Mouse (Mus musculus) mature B cell (primary cell): ENCODE data around the gene Gm20518.

ENCODE experiments used
- in situ Hi-C: fragments of 300-500 bp; cut with MboI; formaldehyde crosslinking; loops from 2 replicates; pipeline ENCODE4 v1.14.3; 2019

Gene Gm20518

DNA sequence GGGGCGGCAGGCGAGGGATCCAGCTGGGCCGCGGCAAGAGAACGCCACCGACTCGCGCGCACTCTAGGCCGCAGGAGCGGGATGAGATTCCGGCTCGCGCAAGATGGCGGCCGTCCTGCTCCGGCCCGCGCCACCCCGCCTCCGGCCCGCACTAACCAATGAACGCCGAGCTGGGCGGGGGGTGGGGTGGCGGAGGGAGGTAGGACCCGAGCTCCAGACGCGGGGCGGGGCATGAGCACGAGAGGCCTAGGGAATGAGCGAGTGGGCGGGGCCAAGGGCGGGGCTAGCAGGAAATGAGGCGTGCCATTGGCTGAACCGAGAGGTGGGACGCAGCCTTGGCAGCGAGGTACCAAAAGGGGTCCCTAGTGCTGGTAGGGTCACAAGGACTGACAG lies at the start of gene Gm20518:
Gene Gm20518 (minus strand): TSS at position 105 of the 393 bp plus-strand sequence.
- in situ Hi-C loops: no loop called here

DNA sequence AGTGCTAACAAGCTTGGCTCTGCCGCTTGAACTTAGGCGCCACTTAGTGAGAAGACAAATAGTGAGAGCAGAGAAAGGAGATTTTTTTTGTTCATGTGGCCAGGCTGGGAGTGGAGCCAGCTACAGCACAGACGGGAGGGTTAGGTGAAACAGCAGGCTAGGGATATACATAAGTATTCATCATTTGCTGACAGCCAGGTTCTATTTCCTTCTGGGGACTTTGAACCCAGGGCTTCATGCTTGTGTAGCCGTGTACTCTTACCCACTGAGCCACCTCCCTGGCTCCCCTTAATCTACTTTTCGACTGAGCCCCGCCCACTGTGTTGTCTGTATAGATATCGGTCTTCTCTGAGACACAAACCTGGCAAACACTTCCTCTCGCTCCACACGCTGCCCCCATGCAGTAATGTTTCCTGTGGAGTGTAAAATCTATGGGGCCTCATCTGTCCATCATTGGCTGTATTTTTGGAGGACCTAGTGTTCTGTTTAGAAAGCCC lies 47.8 kb upstream of the Gm20518 start:
- in situ Hi-C loops: no loop called here

DNA sequence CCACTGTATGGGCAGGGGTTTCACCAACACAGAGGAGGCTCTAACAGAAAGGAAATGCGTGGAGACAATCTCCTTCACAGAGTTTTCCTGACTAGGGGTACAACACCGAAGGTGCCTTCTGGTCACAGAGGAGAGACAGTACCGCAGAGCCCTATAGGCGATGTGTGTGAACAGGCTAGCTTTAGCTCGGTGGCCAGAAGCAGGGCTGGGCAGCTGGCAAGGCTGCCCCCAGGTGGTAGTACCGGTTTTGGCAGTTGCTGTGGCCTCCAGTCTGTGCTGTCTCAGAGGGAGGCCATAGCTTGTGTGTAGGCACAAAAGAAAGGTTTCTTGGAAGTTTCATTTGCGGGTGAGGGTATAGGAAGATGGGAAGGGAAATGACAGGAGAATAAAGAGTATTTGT lies 47.4 kb upstream of the Gm20518 start:
- in situ Hi-C loops: no loop called here

DNA sequence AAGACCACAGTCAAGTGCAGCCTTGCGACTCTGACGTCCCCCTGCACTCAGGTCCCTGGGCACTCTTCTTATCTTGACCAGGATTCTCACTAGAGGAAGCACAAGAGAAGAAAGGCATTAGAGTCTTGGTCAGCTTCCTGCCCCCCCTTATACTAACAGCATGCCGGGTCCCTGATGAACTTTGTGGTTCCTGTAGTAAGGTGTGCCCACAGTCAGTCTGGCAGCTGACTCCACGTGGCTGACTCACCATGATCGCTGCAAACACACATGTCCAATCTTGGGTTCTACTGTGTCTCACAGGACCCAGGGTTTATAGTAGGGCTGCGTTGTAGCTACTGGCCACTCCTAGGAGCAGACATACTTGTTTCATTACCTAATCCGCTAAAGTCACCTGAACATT lies 46.7 kb upstream of the Gm20518 start:
- in situ Hi-C loops: no loop called here

DNA sequence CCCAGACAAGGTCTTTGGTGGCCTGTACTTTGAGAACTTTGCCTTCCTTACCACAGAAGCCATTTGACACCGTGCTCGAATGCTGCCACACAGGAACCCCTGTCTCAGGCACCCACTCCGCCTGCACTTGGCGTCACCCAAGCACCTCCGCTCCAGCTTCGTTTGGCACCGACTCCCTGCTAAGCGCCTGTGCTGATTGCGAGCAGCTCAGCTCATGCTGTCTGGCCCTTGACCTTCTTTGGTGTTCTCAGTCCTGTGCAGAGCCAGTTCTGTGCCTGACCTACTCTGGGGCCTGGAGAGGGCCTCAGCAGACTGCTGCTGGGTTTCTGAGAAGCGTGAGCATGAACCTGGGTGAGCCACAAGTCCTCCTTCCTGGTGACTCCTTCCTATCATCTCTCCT lies 45.3 kb upstream of the Gm20518 start:
- in situ Hi-C loops: no loop called here

DNA sequence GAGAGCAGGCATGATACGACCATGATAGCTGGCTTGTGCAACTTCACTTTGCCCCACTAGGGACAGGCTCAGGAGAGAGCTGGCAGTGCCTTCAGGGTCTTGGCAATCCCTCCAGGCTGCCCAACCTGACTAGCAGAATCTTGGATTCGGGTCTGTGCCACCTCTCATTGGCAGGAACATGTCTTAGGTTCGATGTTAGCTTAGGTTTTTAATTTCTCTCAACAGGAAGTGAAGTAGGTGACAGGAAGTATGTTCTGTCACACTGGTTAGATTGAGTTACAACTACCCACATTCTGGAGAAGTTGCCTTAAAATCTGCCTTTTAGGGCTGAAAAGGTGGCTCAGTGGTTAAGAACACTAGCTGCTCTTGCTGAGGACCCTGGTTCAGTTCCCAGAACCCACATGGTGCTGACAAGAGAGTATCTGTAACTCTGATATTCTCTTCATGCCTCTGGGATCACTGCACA lies 43.0 kb upstream of the Gm20518 start:
- in situ Hi-C loops: no loop called here

DNA sequence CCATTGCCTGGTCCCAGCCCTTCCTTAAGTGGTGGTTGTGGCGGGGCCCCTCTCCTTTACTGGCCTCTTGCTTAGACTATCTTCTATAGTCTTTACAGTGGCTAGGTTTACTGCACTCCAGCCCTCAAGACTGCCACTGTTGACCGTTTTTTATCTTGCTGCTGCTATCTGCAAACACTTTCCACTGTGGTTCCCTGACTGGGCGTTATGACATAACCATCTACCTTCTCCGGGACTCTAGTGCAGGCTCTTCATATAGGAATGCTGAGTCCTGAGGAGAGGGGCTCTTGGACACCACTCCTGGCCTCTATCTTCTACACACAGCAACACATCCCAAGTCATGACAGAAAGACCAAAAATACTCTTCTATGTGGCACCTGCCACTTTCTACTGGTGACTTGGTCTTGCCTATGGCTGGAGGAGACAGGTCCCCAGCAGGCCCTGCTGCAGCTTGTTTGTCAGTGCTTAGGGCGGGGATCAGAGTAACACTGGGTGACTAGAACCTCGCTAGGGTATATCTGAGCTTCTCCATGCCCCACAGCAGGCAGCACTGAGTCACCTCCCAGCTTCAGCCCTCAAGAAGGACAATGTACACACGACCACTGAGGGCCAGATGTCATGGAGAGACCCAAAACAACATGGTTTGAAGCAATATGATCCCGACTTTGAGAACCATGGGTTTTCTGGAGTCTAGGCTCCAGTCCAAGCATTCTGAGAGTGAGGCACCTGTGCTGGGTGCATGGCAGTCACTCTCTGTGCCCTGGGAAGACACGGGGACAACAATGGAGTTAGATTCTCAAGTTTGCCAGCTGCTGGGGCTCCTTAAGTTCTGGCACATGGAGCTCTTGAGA lies 42.3 kb upstream of the Gm20518 start:
- in situ Hi-C loops: no loop called here

DNA sequence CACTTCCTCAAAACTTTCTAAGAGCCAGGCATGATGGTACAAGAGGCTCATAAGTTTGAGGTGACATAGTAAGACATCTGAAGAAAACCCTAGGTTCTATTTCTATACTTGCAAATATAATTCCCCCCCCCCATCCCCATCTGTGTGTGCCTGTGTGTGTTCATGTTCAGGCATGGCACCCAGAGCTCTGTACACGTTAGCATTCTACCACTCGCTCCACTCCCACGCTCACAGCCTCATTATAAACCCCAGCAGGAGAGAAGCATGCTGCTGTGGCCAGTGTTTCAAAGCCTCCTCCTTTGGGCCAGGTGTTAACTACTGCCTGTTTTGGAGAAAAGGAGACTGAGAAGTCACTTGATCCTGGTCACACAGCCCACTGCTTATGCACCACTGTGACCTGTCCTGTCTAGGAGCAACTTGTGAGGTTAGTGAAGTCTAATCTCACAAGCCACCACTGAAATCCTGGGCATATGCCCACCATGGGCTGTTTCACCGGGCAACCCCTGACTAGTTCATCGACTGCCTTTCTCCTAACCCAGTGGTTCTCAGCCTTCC lies 40.5 kb upstream of the Gm20518 start:
- in situ Hi-C loops: no loop called here

DNA sequence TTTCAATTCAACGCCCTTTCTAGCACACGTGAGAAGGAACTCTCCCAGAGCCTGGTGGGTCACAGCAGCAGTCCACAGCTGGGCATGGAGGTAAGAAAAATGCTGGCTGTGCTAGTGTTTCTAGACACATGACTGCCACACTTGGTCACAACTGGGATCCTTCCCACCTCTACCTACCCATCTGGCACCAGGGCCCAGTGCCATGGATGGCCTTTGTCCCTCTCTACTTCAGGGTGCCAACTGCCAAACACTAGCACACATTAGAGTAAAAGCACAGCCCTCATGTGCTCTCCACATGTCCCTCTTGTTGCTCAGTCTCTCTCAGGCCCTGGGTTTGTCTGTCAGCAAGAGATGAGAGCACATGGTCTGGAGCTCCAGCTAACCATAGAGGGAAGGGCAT lies 38.2 kb upstream of the Gm20518 start:
- in situ Hi-C loops: no loop called here

DNA sequence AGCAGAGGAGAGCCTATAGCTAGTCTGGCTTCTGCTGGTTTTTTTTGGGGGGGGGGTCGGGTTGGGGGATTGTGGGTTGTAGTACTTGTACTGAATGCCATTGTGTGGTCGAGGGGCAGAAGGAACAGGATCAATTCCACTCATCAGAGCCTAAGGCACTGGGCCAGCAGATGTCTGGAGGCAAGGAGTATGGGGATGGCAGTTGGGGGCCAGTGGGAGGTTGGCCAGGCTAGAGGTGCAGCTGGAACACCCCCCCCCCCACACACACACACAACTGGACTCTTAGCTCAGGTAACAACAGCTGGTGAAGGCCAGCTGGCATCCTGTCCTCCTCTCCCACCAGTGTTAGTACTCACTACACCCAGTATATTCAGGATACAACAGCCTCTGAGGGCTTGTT lies 37.7 kb upstream of the Gm20518 start:
- in situ Hi-C loops: no loop called here

DNA sequence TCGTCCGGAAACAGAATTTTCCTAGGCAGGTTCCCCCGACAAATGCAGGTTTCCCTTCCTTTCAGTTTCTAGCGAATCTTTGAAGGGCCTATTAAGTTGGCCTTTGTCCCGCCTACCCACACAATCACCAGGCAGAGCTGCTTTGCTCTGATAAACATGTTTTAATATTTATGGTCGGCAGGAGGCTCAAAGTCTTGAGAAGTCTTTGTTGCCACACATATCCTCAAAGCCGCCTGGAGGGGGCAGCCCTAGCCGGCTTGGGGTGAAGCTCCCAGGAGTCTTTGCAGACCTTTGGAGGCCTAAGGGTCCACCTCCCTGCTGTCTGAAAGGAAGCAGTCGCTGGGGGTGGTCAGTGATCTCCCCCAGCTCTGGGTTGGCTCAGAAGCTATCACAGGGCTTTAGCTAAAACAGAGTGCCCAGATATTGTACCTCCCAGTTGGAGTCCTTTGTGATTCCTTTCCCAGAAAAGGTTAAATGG lies 37.2 kb upstream of the Gm20518 start:
- in situ Hi-C loops: no loop called here

DNA sequence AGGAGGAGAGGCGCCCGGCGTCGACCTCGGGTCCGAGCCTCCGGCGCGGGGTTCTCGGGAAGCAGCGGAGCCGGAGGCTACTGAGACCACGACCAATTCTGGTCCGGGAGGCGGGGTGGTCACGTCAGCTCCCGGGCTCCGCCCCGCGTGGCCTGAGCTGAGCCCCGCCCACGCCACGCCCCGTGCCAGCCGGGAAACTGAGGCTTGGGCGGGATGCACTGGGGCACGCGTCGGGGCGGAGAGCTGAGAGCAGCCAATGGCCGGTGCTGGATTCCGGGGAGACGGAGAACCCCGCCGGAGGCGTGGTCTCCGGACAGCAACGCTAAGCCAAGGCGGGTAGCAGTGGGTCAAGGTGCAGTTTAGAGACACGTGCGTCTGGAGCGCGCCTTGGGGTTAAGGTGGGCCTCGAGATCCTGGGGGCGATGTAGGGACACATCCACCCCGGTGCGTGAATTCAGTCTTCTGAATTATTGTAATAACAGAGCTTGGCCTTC lies 36.7 kb upstream of the Gm20518 start, which contains the start of gene Slc25a1:
Gene Slc25a1 (minus strand): TSS at position 133 of the 494 bp plus-strand sequence.
- in situ Hi-C loops: no loop called here

DNA sequence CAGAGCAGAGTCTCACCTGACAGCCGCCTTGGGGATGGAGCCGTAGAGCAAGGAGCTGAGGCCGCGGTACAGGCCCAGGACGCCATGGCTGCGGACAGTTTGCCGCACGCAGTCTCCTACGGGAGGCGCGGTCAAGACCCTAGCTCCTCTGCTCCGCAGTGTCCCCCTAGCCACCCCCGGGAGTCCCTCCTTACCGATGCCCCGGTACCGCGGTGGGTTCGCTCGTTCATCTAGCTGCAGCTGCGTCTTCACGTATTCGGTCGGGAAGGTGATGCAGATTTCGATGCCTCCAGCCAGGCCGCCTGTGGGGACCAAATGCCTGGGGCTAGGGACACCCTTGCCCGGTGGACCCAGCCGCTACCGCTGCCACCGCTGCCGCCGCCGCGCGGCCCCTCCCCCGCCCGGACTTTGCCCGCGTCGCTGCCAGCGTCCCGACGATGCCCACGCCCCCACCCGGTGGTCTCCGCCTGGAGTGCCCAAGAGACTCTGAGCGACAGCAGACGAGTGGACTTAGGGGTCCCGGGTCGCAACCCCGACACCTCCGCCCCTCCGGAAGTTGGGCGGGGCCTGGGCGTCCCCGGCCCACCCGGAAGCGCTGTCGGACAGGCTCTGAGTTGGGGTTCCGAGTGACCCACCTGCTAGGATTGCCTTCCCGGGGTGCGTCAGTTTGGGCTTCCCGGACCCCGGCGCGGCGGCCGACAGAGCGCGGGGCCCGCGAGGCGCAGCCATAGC lies 36.0 kb upstream of the Gm20518 start:
- in situ Hi-C loops: no loop called here

DNA sequence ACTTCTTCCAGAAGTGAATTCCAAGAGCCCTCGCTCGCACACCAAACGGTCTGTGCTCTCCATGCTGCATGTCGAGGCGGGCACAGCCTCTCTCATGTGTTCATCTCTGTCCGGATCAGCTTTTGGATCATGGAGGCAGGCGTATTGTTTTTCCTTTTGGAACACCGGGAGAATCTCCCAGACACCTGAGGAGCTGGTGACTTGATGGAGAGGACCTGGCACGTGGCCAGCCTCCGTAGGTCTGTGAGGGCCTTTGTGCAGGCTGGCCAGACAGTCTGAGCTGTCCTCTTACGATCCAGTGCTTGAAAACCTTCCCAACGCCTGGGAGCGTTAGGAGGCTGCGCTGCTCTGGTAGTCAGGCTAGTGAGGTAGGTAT lies 30.7 kb upstream of the Gm20518 start:
- in situ Hi-C loops: no loop called here

DNA sequence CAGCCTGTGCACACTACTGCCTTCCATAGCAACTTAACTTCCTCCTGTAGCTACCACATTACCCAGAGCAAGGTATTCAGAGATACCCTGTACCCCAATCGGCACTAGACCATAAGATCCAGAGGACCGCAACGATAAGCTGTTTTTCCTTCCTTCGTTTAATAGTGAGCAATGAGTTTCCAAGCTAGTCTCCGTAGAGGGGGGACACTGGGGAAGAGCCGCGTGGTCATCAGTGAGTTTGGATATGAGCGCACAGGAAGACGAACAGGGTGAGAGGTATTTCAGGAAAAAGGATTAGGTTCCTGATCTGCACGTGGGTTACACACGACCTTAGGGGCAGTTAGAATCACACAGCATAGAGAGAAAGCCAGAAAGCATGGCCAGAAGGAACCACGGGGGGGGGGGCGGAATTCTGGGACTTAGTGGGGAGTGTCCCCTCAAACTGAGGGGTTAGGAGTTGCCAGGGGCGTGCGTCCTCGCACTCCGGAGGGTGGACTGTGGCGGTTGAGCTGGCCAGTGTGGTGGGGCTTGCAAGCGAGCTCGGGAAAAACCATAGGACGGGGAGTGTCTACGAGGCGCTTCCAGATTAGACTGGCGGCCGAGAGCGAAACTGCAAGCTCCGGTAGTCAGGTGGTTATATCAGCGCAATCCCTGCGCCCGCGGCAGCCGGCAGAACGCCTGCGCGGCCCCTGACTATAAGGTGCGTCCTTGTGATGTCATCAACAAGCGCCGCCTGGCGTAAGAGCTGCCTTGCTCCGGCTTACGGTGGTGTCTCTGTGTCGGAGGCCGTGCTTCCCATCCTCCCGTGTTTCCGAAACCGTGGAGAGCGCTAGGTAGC lies 30.1 kb upstream of the Gm20518 start:
- in situ Hi-C loops: no loop called here

DNA sequence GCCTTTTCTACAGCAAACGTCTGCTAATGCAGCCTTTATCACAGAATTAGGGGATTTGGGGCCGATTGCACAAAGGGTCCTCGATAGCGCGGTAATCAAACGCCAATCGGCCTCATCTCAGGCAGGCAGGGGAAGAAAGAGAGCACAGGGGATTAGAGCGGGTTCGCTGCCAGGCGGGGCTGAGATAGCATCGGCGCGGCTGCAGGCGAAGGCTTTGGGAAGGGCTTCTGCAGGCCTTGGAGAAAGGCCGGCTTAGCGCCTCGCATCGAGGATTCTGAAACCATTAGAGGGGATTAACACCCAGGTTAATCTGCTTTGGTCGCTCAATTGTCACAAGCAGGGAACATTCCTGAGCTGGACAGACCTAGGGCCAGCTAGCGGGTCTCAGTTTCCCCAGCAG lies 29.1 kb upstream of the Gm20518 start:
- in situ Hi-C loops: no loop called here

DNA sequence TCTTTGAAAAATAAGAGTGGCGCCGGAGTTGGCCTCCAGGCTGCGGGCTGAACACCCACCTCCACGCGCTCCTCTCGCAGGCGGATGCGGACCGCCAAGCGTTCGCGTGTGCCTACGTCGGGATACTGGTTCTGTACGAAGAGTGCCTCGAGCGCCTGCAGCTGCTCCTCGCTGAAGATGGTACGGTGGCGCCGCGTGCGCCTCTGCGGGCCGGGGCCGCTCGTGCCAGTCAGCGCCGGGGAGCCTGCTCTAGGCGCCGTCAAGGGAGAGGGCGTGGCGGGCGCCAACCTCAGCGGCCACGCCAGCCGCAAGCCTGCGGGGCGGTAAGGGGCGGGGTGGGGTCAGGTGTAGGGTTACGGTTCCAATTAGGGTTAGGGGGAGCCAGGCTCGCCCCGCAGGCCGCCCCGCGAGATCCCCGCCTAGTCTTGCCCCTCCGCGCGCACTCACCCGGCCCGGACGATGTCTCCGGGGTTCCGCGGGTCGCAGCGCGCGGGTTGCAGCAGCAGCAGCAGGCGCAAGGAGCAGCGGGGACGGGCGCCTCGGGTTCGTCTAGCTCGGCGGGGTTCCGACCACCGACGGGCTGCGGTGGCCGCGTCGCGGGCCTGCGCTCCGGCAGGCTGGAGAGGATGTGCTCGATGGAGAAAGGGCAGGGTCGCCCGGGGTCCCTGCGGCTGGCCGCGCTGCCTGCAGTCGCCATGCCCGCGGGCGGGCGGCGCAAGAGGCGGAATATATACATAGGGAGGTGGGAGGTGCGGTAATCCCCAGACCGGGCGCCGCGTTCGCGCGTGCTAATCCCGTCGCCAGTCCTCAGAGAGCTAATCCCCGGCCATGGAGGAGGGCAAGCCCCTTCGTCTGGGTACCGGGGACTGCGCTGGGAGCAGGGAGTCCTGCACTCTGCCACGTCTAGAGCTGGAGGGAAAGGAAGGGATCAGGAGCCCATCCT lies 23.1 kb upstream of the Gm20518 start, which contains the start of gene Gsc2:
Gene Gsc2 (minus strand): TSS at position 753 of the 943 bp plus-strand sequence.
- in situ Hi-C loops: no loop called here

DNA sequence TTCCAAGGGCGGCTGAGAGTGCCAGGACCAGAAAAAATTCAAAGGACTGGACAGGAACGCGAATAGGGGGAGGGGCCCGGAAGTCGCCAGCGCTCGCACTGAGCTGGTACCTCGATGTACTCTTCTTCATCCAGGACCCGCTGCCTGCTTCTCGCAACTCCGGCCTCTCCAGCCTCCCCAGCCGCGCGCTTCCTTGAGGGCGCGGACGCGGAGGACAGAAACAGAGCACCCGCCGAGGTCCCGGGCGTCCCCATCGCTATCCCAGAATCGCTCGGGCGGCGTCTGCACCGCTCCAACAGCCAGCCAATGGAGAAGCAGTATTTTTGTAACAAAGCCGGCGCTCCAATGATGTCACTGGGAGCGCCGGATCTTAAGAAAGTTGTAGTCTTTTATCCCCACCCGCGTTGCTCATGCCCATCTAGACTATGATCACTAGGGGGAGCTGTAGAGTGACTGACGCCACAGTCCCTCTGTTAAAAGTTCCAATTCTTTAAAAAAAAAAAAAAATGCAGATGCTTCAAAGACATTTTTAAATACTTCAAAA lies 19.7 kb upstream of the Gm20518 start, which contains the start of gene Ess2:
Gene Ess2 (minus strand): TSS at position 297 of the 544 bp plus-strand sequence.
- in situ Hi-C loops: no loop called here

DNA sequence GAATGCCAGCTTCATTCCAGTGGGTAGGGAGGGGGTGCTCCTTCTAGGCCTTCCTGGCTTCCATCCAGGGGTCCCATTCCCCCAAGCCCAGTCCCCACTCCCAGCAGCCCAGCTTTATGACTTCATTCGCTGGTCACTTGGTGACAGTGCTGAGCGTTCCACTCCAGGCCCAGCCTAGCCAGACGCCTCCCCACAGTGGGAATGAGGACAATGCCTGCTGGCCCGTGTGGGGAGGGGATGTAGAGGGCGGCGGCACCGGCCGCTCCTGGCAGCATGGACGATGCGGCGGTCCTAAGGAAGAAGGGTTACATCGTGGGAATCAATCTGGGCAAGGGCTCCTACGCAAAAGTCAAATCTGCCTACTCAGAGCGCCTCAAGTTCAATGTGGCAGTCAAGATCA lies 7.0 kb upstream of the Gm20518 start, which contains the start of the genes Dgcr2 and Tssk2:
Gene Dgcr2 (minus strand): TSS at position 101 of the 400 bp plus-strand sequence.
Gene Tssk2 (plus strand): TSS at position 176 of the 400 bp plus-strand sequence.
- in situ Hi-C loops: no loop called here
